Mouse (Mus musculus) cerebellum, adult 2 months (tissue): ENCODE measurements around the gene Tubg2.

Experiments
- CTCF ChIP-seq: fragments of 200-500 bp; IDR thresholded peaks from 2 replicates; pipeline ENCODE4 v1.5.1; 2011; ENCODE audit warnings: low read depth, mild to moderate bottlenecking, control low read depth, low read length, moderate library complexity, borderline replicate concordance; ENCODE audit not compliant: insufficient read depth
- POLR2A ChIP-seq: fragments of 200-500 bp; IDR thresholded peaks from 2 replicates; pipeline ENCODE4 v1.6.1; 2011; ENCODE audit warnings: low read length, control low read depth, borderline replicate concordance; ENCODE audit not compliant: insufficient read depth

GRCm38 (mm10) chr11:101131187-101131586 lies 24.5 kb upstream of the Tubg2 start:
- no peak for TF ChIP-seq CTCF
- TF ChIP-seq POLR2A = no peak
